Mouse (Mus musculus) adrenal gland, adult (tissue): ENCODE data around the gene Isca1.
"Not testable (repeated sequence)": the region's sequence is repeated elsewhere in the genome, so short reads cannot be mapped to it uniquely, and the experiment has no call there.

Source experiments
- DNase-seq, 2 experiments: peaks; one replicate each; pipeline ENCODE4 v3.0.0; 2022 to 2023; ENCODE audit warnings: low spot score in 1 of 2; ENCODE audit not compliant: inconsistent age in 2 of 2

The Isca1 gene

DNA sequence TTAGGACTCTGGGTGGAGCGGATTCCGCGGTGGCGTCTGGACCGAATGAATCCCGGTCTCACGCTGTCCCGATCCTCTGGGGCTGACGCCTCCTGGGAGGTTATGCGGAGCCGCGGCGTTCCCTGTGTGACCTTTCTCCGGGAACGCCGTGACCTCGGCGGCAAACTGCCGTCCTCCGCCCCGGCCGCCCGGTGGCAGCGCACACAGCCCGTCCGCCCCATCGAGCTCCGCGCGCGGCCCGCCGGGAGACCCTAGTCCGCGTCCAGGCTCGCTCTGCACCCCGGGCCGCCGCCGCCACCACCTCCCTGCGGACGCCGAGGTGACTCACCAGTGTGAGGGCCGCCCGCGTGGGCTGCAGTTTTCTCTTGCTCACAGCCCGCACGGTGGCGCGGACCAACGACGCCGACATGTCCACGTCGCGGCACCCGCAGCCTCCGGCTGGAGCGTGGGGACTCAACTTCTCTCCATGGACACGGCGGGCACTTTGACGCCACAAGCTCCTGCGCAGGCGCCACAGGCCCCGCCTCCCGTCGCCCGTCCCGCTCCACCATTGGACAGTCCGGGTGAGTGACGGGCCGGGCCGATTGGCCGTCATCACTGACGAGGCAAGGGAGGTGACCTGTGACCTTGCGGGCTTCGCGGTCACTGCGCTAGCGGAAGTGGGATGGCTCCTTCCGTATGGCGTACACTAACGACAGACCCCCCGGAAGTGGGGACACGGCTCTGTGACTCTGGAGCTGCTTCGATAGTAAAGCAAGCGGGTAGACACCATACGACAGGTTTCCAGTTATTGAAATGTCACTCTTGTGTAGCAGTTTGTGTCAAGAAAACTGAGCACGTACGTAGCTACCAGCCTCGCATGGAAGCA is at the start of gene Isca1:
Gene Isca1 (minus strand): TSS at position 515 of the 868 bp plus-strand sequence.
- peak; percentile 99 to 100 for DNase-seq

GRCm38 (mm10) chr13:59817352-59817751 is 47.7 kb upstream of the Isca1 start:
- DNase-seq = no peak

GRCm38 (mm10) chr13:59814109-59814591 is 44.5 kb upstream of the Isca1 start:
- no peak for DNase-seq

DNA sequence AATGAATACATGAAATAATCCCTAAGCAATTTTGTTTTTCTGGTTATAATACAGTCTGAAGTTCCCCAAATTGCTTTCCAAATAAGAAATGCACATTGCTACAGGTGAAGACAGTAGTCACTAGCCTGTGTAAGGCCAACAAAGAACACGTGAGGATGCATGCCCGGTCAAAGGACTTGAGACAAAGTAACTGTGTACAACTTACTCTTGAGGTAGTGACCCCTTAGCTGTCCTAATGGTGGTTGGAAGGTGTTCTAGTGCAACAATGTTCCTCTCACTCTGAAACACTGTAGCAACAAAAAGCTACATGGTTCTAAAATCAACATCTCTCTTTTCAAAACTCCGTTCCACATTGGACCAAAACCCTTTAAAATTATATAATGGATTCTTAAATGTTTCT is 42.0 kb upstream of the Isca1 start:
- DNase-seq = no peak

- no peak for DNase-seq
These were observed 31.4 kb upstream of the Isca1 start for GRCm38 (mm10) chr13:59801000-59801399.

GRCm38 (mm10) chr13:59800077-59800476 is 30.5 kb upstream of the Isca1 start:
- no peak for DNase-seq

DNA sequence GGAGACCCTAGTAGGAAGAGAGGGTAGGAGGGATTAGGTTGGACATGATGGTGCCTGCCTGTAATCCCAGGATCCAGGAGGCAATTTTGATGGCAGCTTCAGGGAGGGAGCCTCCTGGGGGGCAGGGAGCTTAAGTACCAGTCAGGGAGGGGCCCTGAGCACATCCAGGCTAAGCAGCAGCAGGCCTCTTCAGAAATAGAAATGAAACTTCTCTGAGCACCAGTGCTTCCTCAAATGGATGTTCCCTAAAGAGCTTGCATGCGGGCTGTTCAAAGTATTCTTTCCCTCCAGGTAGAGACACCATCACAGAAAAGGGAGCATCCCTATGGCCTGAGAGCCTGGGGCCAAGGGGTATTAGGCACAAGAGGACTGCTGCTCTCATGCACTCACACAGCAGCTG is 28.7 kb upstream of the Isca1 start:
- no peak for DNase-seq

DNA sequence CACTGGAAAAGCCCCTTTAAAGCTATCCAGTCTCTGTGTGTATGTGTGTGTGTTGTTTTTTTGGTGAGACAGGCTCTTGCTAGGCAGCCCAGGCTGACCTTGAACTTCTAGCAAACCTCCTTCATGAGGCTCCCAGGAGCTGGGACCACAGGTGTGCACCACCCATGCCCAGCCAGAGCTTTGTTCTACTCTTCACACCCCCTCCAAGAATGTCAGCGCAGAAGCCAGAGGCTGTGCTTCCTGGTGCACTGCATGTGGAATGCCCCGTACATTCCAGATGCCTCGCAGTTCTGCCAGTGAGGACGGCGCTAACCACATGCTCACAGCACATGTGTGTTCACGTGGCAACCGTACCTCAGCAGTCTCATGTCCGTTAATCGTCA is 26.8 kb upstream of the Isca1 start:
- no peak for DNase-seq

DNA sequence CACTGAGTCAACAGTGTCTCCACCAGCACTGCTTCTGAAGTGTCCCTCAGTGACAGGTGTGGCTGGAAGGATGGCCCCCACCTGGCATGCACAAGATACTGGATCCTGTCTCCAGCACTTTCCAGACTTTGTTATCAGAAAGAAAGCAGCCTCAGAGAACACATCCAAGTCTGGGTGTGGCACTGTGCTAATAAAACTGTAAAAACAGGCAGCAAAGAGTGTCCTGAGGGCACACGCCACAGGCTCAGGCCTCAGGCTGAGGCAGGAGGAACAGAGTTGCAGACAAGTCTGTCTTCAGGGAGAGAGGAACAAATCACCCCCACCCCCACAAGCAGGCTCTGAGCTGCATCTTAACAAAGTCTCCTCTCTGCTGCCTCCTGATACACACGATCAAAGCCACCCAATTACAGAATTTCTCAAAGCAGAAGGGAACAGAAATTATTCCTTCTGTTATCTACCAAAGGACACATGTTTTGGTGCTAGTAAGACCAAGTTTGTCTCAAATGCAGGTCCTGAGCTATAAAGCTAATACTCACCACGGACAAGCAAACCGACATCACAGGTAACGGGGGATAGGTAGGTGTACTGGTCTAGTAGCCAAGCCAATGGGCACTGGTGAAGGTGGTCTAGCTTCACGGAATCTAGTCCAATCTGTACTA is 26.3 kb upstream of the Isca1 start:
- no peak for DNase-seq

GRCm38 (mm10) chr13:59794786-59795185 is 25.2 kb upstream of the Isca1 start:
- no peak for DNase-seq

DNA sequence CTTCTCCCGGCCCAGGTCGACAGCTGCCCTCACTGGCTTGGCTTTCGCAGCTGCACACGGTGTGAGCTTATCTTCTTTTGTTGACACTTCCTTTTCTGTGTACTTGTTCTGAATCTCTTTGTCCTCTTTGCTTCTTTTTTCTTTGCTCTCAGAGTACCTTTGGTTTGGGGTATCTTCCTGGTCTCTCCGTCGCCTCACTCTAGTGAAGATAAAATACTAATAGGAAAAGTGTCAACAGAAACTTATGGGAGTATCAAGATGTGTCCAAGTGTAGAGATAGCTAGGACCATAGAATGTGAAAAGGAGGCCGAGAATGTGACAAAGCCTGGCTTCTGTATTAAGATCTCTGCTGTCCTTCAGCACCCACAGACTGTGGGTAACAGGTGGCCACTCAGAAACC is 12.5 kb upstream of the Isca1 start, which contains the start of gene Gm49354:
Gene Gm49354 (minus strand): TSS at position 101 of the 400 bp plus-strand sequence.
- no peak for DNase-seq

GRCm38 (mm10) chr13:59779744-59780264 is 10.2 kb upstream of the Isca1 start:
- DNase-seq = not testable (repeated sequence)

GRCm38 (mm10) chr13:59779213-59779612 is 9.6 kb upstream of the Isca1 start:
- DNase-seq = no peak

DNA sequence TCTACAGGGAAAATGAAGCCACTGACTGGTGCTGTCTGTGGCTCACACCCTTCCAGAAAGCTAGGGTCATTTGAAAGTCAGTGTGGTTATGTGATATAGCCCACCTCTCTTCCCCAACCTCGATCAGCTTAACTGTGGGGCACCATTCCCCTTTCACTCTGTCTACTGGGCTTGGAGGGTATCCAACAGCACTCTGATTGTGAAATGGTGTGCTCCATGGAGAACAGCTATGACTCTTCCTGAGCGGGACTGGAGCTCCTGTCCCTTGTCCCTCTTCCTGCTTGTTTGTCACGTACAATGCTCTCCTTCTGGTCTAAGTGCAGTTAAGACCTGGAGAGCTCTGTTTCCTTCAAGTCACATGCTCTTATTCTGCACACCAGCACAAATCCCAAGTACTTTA is 5.6 kb upstream of the Isca1 start:
- DNase-seq = peak in 1 of 2 experiments; percentile 47

DNA sequence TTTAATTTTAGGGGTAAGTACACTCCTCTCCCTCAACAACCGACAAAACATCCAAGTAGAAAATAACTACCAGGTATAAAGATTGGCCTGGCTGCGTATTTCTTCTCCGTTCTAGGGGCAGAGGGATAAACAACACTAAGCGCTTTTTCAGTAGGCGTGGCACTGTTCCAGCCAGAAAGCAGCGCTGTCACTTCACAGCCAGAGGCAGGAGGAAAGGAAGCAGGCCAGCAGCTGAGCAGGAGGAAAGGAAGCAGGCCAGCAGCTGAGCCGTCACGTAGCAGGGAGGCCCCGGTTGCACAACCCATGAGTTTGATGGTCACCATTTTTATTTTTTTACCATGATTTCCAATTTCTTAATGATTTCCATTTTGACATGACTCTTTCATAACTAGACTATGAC is 1.6 kb upstream of the Isca1 start:
- DNase-seq = peak; percentile 78 to 90

GRCm38 (mm10) chr13:59770847-59771246 is 1.2 kb upstream of the Isca1 start:
- DNase-seq = no peak

- peak; percentile 90 to 96 for DNase-seq
These were observed 553 bp upstream of the Isca1 start for GRCm38 (mm10) chr13:59770164-59770562.

DNA sequence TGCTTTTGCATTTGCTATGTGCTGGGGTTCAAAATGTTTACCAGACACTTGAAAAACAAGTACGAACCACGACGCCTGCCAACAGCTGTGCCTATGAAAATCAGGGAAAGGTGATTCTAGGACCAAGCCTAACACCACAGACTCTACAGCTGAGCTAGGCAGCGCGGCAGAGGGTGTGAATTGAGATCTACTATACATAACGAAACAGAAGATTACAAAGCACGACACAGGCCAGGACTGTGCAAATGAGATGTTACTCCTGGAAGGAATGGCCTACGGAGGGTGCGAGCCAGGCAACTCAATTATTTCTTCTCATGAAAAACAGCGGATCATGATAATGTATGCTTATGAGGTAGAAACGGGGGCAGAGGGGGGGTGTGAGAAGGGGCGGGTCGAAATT is 1.1 kb downstream of the Isca1 start:
- peak in 1 of 2 experiments; percentile 56 for DNase-seq

DNA sequence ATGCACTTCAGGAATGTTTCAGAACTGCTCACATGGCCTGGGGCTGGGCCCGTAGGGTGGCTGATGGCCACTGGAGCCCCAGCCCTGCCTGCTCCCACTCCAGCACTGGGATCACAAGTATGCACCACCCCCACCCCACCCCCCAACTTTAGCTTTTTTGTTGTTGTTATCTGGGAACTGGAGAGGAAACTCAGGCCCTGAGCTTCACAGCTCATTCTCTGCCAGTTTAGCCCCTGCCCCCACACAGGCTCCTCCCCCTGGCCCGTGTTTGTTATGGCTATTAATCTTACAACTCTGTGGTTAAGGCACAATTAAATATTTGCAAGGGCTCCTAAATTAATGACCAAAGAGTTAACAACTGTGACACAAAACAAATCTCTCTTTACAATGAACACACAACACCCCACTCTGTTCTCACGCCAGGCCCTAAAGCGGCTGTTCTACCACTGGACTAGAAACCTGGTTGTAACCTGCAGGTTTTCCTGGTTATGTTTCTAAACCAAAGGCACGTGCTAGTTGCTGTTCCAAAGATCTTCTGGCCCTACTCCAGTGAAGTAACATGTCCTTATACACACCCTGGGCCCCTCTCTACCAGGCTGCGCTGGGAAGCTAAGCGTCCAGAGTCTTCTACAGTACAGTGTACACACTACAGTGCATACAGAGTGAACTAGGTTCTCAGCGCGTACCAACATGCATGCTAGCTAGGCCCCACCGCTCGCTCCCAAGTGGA is 2.7 kb downstream of the Isca1 start:
- peak in 1 of 2 experiments; percentile 48 for DNase-seq

DNA sequence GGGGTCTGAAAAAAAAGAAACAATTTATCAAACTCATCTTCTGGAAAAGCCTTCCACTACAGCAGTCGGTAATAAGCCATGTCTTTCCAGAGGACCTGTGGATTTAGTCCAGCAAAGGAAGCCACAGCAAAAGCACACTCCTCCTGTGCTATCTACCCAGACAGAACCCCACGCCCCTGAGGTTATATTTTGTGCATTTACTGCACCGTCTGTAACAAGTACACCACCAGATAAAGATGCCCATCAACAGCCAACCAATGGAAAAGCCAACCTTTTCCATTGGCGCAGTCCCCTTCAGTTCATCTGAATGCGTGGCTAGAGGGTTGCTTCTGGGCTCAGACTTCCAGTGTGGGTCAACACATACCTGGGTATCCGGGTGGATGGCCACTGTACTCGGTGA is 6.8 kb downstream of the Isca1 start:
- DNase-seq = no peak

DNA sequence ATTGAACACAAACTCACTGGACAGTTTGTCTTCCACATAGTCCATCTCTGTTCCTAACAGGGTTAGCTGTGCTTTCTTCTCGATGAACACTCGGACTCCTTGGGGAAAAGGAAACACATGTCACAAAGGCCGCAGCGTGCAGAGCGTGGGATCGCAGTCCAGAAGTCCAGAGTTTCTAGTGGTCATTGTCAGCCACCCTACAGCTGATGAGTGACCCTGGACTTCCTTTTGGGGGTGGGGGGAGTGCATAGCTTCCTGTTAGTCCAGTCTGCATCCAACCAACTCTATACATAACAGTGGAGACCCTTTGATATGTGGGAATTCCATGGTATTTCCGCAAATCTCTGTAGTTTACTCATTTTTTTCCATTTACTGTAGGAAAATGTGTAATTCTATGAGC is 12.7 kb downstream of the Isca1 start:
- DNase-seq = no peak
